Mouse (Mus musculus): ENCODE measurements around the gene Arhgap21. TPM values are rescaled to one million over a fixed set of nuclear protein-coding genes. Genes with fewer than 3 reads are reported as not detected.
"Not testable (repeated sequence)": the region's sequence is repeated elsewhere in the genome, so short reads cannot be mapped to it uniquely, and the experiment has no call there.

The Arhgap21 gene
- polyA plus RNA-seq, 1 experiment from 2014 or later: 11.8 TPM

GRCm38 (mm10) chr2:20932748-20933313 is 35.9 kb downstream of the Arhgap21 start:
- WGBS: 62% methylated on average over 8 of the region's 8 CpGs
- Histone ChIP-seq H3K4me2 (no peak overlapping the region), H3K27ac (no peak overlapping the region), H3K27me3 (no peaks in the 10 kb centered on the region), H3K4me3 (no peak overlapping the region), H3K4me1 (0 out of 2 replicates have a peak, but pooled peaks cover 3% of the 10 kb centered on the region), H3K9ac (no peak overlapping the region), H3K9me3 (no peaks in the 10 kb centered on the region), H3K36me3 (no peaks in the 10 kb centered on the region)
- no peak for ATAC-seq (ENCODE audit: borderline replicate concordance, extremely low read depth, low FRiP score, low TSS enrichment)

- not testable (repeated sequence) for H3K36me3 ChIP-seq; H3K27ac ChIP-seq; ATAC-seq (ENCODE audit: borderline replicate concordance, extremely low read depth, low FRiP score, low TSS enrichment); H3K9ac ChIP-seq; H3K27me3 ChIP-seq; H3K4me3 ChIP-seq; H3K9me3 ChIP-seq; H3K4me2 ChIP-seq; H3K4me1 ChIP-seq
- WGBS: 92% methylated on average over 3 of the region's 4 CpGs
Measured at GRCm38 (mm10) chr2:20931761-20932160, 36.9 kb downstream of the Arhgap21 start.

GRCm38 (mm10) chr2:20928454-20928853 is 40.2 kb downstream of the Arhgap21 start:
- Histone ChIP-seq H3K4me3 (no peak overlapping the region), H3K9me3 (no peaks in the 10 kb centered on the region), H3K27ac (no peak overlapping the region), H3K4me1 (peaks cover 3% of the 10 kb centered on the region), H3K27me3 (no peaks in the 10 kb centered on the region), H3K9ac (no peak overlapping the region), H3K36me3 (no peaks in the 10 kb centered on the region), H3K4me2 (no peak overlapping the region)
- no peak for ATAC-seq (ENCODE audit: borderline replicate concordance, extremely low read depth, low FRiP score, low TSS enrichment)

DNA sequence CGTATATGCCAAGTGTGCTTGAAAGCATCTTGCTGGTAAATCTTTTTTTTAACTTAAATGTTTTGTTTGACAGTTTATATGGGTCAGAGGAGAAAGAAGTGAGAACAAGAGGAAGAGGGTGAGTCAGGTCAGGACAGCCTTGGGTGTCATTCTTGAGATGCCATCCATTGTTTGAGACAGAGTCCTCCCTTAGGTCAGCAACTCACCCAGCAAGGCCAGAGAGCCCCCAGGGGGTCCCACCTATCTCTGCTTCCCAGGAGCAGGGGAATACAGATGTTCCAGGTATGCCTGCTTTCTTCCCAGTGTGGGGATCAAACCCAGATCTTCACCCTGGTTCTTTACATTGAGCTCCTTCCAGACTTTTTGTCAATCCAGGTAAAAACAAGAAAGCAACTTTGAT is 43.7 kb downstream of the Arhgap21 start:
- WGBS: 65% methylated on average over 1 of the region's 1 CpGs
- no peak overlapping the region for H3K4me3 ChIP-seq
- no peaks in the 10 kb centered on the region for H3K27me3 ChIP-seq
- no peak overlapping the region for H3K9ac ChIP-seq
- no peak overlapping the region for H3K27ac ChIP-seq
- H3K4me2 ChIP-seq: no peak overlapping the region
- H3K9me3 ChIP-seq: no peaks in the 10 kb centered on the region
- H3K4me1 ChIP-seq: peaks cover 9% of the 10 kb centered on the region
- no peaks in the 10 kb centered on the region for H3K36me3 ChIP-seq
- ATAC-seq (ENCODE audit: borderline replicate concordance, extremely low read depth, low FRiP score, low TSS enrichment): no peak

DNA sequence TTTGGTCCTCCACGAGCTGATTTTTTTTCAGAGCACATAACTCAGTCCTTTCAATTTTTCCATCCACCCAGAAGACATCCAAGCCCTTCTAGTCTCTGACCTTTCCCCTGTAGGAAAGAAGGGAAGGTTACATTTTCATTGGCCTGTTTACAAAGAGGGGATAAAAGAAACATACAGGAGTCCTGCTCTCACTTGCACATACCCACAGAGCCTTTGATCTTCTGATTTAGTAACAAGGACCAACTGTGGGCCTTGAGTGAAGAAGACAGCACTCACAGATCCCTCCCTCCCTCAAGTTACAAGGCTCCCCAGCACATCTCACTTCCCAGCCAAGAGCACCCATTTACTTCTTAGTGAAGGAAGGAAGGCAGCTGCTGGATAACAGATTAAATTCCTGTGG is 46.3 kb downstream of the Arhgap21 start:
- ATAC-seq (ENCODE audit: borderline replicate concordance, extremely low read depth, low FRiP score, low TSS enrichment): no peak
- H3K4me2 ChIP-seq: no peak overlapping the region
- H3K4me3 ChIP-seq: no peak overlapping the region
- 13% methylated on average over 1 of the region's 1 CpGs for WGBS
- no peaks in the 10 kb centered on the region for H3K36me3 ChIP-seq
- H3K4me1 ChIP-seq: peaks cover 9% of the 10 kb centered on the region
- H3K27ac ChIP-seq: no peak overlapping the region
- H3K9ac ChIP-seq: no peak overlapping the region
- H3K27me3 ChIP-seq: no peaks in the 10 kb centered on the region
- H3K9me3 ChIP-seq: no peaks in the 10 kb centered on the region

DNA sequence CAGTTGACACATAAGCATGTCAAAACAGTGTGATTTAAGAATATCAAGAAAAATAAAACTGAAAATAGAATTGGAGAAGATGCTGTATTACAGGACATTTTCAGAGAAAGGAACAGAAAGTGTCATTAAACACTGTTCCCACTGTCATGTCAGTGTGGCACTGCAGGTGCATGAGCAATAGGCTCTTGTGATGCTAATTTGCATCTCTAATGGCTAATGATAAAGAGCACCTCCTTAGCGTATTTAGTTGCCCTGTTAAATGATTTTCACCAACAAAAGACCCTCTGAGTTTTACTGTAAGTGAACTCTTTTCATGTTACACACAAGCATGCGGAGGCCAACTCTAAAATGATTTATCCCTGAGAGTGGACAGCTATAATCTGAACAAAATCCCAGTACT is 47.1 kb downstream of the Arhgap21 start:
- H3K27ac ChIP-seq: no peak overlapping the region
- H3K9ac ChIP-seq: no peak overlapping the region
- no peak for ATAC-seq (ENCODE audit: borderline replicate concordance, extremely low read depth, low FRiP score, low TSS enrichment)
- no peaks in the 10 kb centered on the region for H3K9me3 ChIP-seq
- 83% methylated on average over 2 of the region's 2 CpGs for WGBS
- H3K36me3 ChIP-seq: no peaks in the 10 kb centered on the region
- no peak overlapping the region for H3K4me3 ChIP-seq
- no peak overlapping the region for H3K4me2 ChIP-seq
- H3K27me3 ChIP-seq: no peaks in the 10 kb centered on the region
- peaks cover 9% of the 10 kb centered on the region for H3K4me1 ChIP-seq

- H3K36me3 ChIP-seq: no peaks in the 10 kb centered on the region
- H3K27me3 ChIP-seq: no peaks in the 10 kb centered on the region
- peaks cover 9% of the 10 kb centered on the region for H3K4me1 ChIP-seq
- no peak overlapping the region for H3K27ac ChIP-seq
- no peak overlapping the region for H3K4me3 ChIP-seq
- no peaks in the 10 kb centered on the region for H3K9me3 ChIP-seq
- no peak overlapping the region for H3K9ac ChIP-seq
- no peak overlapping the region for H3K4me2 ChIP-seq
- ATAC-seq (ENCODE audit: borderline replicate concordance, extremely low read depth, low FRiP score, low TSS enrichment): no peak
- WGBS: 59% methylated on average over 1 of the region's 1 CpGs
Measured at GRCm38 (mm10) chr2:20921021-20921420, 47.7 kb downstream of the Arhgap21 start.

DNA sequence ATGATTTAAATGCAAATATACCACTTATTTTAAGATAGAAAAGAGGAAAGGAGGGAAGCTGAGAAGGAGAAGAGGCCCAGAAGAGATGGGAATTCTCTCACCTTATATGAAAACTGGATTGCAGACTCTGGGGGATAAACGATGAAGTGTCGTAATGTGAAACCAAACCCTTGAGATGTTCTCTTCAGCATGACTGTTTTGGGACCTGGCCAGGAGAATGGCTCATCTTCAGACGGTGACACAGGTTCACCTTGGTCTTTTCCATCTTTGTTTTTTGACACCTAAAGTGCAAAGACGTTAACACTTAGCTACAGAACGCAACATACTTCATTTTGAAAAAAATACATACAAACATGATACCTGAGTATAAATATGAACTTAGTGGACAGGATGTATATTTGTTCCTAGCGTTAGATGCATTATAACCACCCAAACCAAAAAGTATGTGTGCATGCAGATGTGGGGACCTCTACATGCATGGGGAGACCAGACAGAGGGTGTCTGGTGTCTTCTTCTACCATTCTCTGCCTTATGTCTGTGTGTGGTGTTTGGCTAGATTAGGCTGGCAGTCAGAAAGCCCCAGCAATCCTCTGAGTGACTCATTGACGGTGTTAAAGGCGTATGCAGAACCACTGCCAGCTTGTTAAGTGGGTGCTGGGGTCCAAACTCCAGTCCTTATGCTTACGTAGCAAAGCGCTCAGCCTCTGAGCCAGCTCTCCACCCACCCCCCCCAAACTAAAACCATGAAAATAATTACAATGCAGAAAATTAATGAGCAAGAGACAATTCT is 54.0 kb downstream of the Arhgap21 start:
- Histone ChIP-seq H3K9ac (no peak overlapping the region), H3K4me2 (no peak overlapping the region), H3K36me3 (no peaks in the 10 kb centered on the region), H3K4me3 (no peak overlapping the region), H3K4me1 (no peaks in the 10 kb centered on the region), H3K27ac (no peak overlapping the region), H3K27me3 (no peaks in the 10 kb centered on the region), H3K9me3 (no peaks in the 10 kb centered on the region)
- 81% methylated on average over 10 of the region's 10 CpGs for WGBS
- ATAC-seq (ENCODE audit: borderline replicate concordance, extremely low read depth, low FRiP score, low TSS enrichment): no peak

- whole genome bisulfite sequencing: 97% methylated on average over 1 of the region's 1 CpGs
- Histone ChIP-seq H3K27me3 (no peaks in the 10 kb centered on the region), H3K4me3 (no peak overlapping the region), H3K9me3 (no peaks in the 10 kb centered on the region), H3K27ac (no peak overlapping the region), H3K4me1 (0 out of 2 replicates have a peak, but pooled peaks cover 3% of the 10 kb centered on the region), H3K36me3 (no peaks in the 10 kb centered on the region), H3K9ac (no peak overlapping the region), H3K4me2 (no peak overlapping the region)
- no peak for ATAC-seq (ENCODE audit: borderline replicate concordance, extremely low read depth, low FRiP score, low TSS enrichment)
Measured at GRCm38 (mm10) chr2:20913019-20913415, 55.7 kb downstream of the Arhgap21 start.

- WGBS: 82% methylated on average over 11 of the region's 11 CpGs
- 0 out of 2 replicates have a peak, but pooled peaks cover 3% of the 10 kb centered on the region for H3K4me1 ChIP-seq
- H3K9ac ChIP-seq: no peak overlapping the region
- H3K4me3 ChIP-seq: no peak overlapping the region
- no peaks in the 10 kb centered on the region for H3K27me3 ChIP-seq
- H3K4me2 ChIP-seq: no peak overlapping the region
- ATAC-seq (ENCODE audit: borderline replicate concordance, extremely low read depth, low FRiP score, low TSS enrichment): no peak
- H3K36me3 ChIP-seq: no peaks in the 10 kb centered on the region
- no peak overlapping the region for H3K27ac ChIP-seq
- no peaks in the 10 kb centered on the region for H3K9me3 ChIP-seq
Measured at GRCm38 (mm10) chr2:20912348-20913018, 56.2 kb downstream of the Arhgap21 start.

DNA sequence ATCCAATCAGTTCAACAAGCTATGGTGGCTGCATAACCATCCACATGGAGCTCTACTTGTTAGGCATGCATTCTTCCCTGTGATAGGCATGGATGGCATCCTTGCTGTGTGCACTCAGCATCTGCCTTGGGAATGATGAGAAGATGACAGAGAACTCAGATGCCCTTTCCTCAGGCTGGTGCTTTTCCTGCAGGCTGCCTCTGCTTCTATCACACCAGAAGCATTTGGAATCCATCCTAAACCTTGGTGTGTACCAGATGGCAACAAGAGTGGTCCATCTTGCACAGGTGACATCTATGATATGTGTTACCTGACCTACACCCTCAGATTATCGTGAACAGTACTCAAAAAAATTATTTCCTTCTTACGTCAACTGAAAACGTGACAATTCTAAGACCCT is 58.2 kb downstream of the Arhgap21 start:
- 0 out of 2 replicates have a peak, but pooled peaks cover 3% of the 10 kb centered on the region for H3K4me1 ChIP-seq
- H3K36me3 ChIP-seq: no peaks in the 10 kb centered on the region
- no peaks in the 10 kb centered on the region for H3K27me3 ChIP-seq
- H3K4me3 ChIP-seq: no peak overlapping the region
- WGBS: 90% methylated on average over 3 of the region's 3 CpGs
- H3K9me3 ChIP-seq: no peaks in the 10 kb centered on the region
- no peak overlapping the region for H3K4me2 ChIP-seq
- no peak overlapping the region for H3K9ac ChIP-seq
- no peak for ATAC-seq (ENCODE audit: borderline replicate concordance, extremely low read depth, low FRiP score, low TSS enrichment)
- H3K27ac ChIP-seq: no peak overlapping the region

DNA sequence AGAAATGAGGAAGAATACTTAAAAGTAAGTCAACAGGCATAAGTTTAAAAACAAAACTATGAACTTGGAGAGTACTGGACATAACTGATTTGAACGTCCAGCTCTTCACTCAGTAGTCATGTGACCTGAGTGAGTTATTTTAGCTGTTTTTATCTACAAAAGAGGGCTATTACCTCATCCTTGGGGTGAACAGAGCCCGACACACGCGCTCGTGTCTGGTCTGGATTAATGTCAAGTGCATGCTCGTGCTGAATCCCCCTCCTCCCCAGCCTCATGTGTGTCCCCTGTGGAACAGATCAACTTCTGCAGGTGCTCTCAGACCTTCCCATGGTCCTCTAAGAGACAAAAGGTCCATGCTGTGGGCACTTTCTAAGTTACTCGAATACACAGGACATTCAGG is 59.3 kb downstream of the Arhgap21 start:
- Histone ChIP-seq H3K4me2 (no peak overlapping the region), H3K9me3 (no peaks in the 10 kb centered on the region), H3K4me3 (no peak overlapping the region), H3K27ac (no peak overlapping the region; the same call in 1 of the 2 replicates), H3K27me3 (no peaks in the 10 kb centered on the region), H3K9ac (no peak overlapping the region), H3K36me3 (no peaks in the 10 kb centered on the region), H3K4me1 (0 out of 2 replicates have a peak, but pooled peaks cover 3% of the 10 kb centered on the region)
- ATAC-seq (ENCODE audit: borderline replicate concordance, extremely low read depth, low FRiP score, low TSS enrichment): no peak
- WGBS: 50% methylated on average over 7 of the region's 7 CpGs

Data from lung, embryonic 15.5 days (tissue).